Mouse (Mus musculus) intestine, embryonic 16.5 days (tissue): Measurements from ENCODE around the gene Gstz1. TPM values are rescaled to one million over a fixed set of nuclear protein-coding genes. Genes with fewer than 3 reads are reported as not detected.
A peak's percentile ranks its signal among the peaks of the same experiment; 100 is the strongest.

Experiments used
- ATAC-seq: fragments of 200-750 bp; cut with Nextera tagmentation; 2 replicates; pipeline ENCODE4 v1.8.0; 2017; ENCODE audit warnings: moderate TSS enrichment, moderate library complexity
- H3K27ac ChIP-seq: fragments of 300-500 bp; sonication (generic); 2 replicates; pipeline ENCODE4 v1.5.1; 2014; ENCODE audit warnings: mild to moderate bottlenecking, low read length
- H3K27me3 ChIP-seq: fragments of 300-500 bp; sonication (generic); replicated peaks from 2 replicates; pipeline ENCODE4 v1.6.1; 2014; ENCODE audit warnings: low read length, control low read depth, mixed read lengths; ENCODE audit not compliant: control insufficient read depth, insufficient read depth
- H3K36me3 ChIP-seq: fragments of 300-500 bp; sonication (generic); 2 replicates; pipeline ENCODE4 v1.6.1; 2014; ENCODE audit warnings: low read length, control low read depth; ENCODE audit not compliant: control insufficient read depth, insufficient read depth
- H3K4me1 ChIP-seq: fragments of 300-500 bp; sonication (generic); 2 replicates; pipeline ENCODE4 v1.6.1; 2014; ENCODE audit warnings: low read length, control low read depth, mixed read lengths; ENCODE audit not compliant: control insufficient read depth, insufficient read depth
- H3K4me2 ChIP-seq: fragments of 300-500 bp; sonication (generic); 2 replicates; pipeline ENCODE4 v1.6.1; 2014; ENCODE audit warnings: low read depth, low read length, control low read depth
- H3K4me3 ChIP-seq: fragments of 300-500 bp; sonication (generic); 2 replicates; pipeline ENCODE4 v1.5.1; 2014; ENCODE audit warnings: mild to moderate bottlenecking, low read length
- H3K9ac ChIP-seq: fragments of 300-500 bp; sonication (generic); 2 replicates; pipeline ENCODE4 v1.6.1; 2014; ENCODE audit warnings: low read depth, low read length
- H3K9me3 ChIP-seq: fragments of 300-500 bp; sonication (generic); 2 replicates; pipeline ENCODE4 v1.6.1; 2016; ENCODE audit warnings: low read length, control low read depth; ENCODE audit not compliant: control insufficient read depth
- WGBS: fragments of 180-500 bp; shearing (Covaris S2); extraction: QIAGEN DNeasy Blood & Tissue Kit; methylation state at CpG from one replicate; pipeline ENCODE4 v1.1.7; 2014; 5-methylcytosine and 5-hydroxymethylcytosine counted together
- polyA plus RNA-seq: library from polyadenylated mRNA; unstranded; fragments of >200 nt; fragmentation: Nextera tagmentation; extraction: Ambion mirVana; gene quantifications from 2 replicates; pipeline ENCODE4 v1.2.1, GENCODE M21; 2015

The Gstz1 gene
- polyA plus RNA-seq: 60.4 and 61.2 TPM in 2 replicates

- peak; percentile 89 for ATAC-seq
- 0% methylated on average over 27 of the region's 27 CpGs for WGBS
- H3K4me1 ChIP-seq: peaks cover 15% of the 10 kb centered on the region
- peak within 1 kb of the TSS; percentile 76 for H3K4me2 ChIP-seq
- H3K27ac ChIP-seq: peak within 1 kb of the TSS; percentile 96
- H3K4me3 ChIP-seq: peak within 1 kb of the TSS; percentile 98
- H3K9me3 ChIP-seq: no peaks in the 10 kb centered on the region
- H3K27me3 ChIP-seq: no peaks in the 10 kb centered on the region
- peak within 1 kb of the TSS; percentile 89 for H3K9ac ChIP-seq
- no peaks in the 10 kb centered on the region for H3K36me3 ChIP-seq
Observed at GRCm38 (mm10) chr12:87146966-87147365, at the start of gene Gstz1. TSS of gene Gstz1 (plus strand) at chr12:87147165.

GRCm38 (mm10) chr12:87100331-87100730 is 46.6 kb upstream of the Gstz1 start:
- no peak overlapping the region for H3K4me3 ChIP-seq
- H3K27me3 ChIP-seq: peaks cover 20% of the 10 kb centered on the region
- no peak overlapping the region for H3K4me2 ChIP-seq
- H3K9me3 ChIP-seq: no peaks in the 10 kb centered on the region
- WGBS: 83% methylated on average over 4 of the region's 4 CpGs
- 0 out of 2 replicates have a peak, but pooled peaks cover 5% of the 10 kb centered on the region for H3K4me1 ChIP-seq
- no peaks in the 10 kb centered on the region for H3K36me3 ChIP-seq
- H3K9ac ChIP-seq: no peak overlapping the region
- H3K27ac ChIP-seq: no peak overlapping the region
- ATAC-seq: no peak

GRCm38 (mm10) chr12:87102165-87102631 is 44.8 kb upstream of the Gstz1 start, which contains the start of gene Ngb:
TSS of gene Ngb (minus strand) at chr12:87102539.
- Histone ChIP-seq H3K36me3 (no peaks in the 10 kb centered on the region), H3K27ac (no peak within 1 kb of the TSS), H3K27me3 (peaks cover 20% of the 10 kb centered on the region), H3K9ac (peak within 1 kb of the TSS; percentile 21; the same call in 1 of the 2 replicates), H3K4me3 (peak within 1 kb of the TSS; percentile 34), H3K4me1 (0 out of 2 replicates have a peak, but pooled peaks cover 5% of the 10 kb centered on the region), H3K4me2 (peak within 1 kb of the TSS; percentile 48), H3K9me3 (no peaks in the 10 kb centered on the region)
- WGBS: 4% methylated on average over 32 of the region's 32 CpGs
- no peak for ATAC-seq

- no peak overlapping the region for H3K4me3 ChIP-seq
- H3K27me3 ChIP-seq: peaks cover 20% of the 10 kb centered on the region
- 88% methylated on average over 4 of the region's 4 CpGs for WGBS
- H3K4me2 ChIP-seq: no peak overlapping the region
- H3K4me1 ChIP-seq: 0 out of 2 replicates have a peak, but pooled peaks cover 5% of the 10 kb centered on the region
- no peak overlapping the region for H3K9ac ChIP-seq
- no peaks in the 10 kb centered on the region for H3K36me3 ChIP-seq
- no peaks in the 10 kb centered on the region for H3K9me3 ChIP-seq
- no peak overlapping the region for H3K27ac ChIP-seq
- ATAC-seq: no peak
Observed at GRCm38 (mm10) chr12:87103471-87103870, 43.5 kb upstream of the Gstz1 start.

- Histone ChIP-seq H3K27me3 (peaks cover 20% of the 10 kb centered on the region), H3K9me3 (no peaks in the 10 kb centered on the region), H3K4me3 (no peak overlapping the region), H3K4me2 (no peak overlapping the region), H3K36me3 (0 out of 2 replicates have a peak, but pooled peaks cover 3% of the 10 kb centered on the region), H3K9ac (no peak overlapping the region), H3K27ac (no peak overlapping the region), H3K4me1 (0 out of 2 replicates have a peak, but pooled peaks cover 5% of the 10 kb centered on the region)
- no peak for ATAC-seq
- WGBS: 83% methylated on average over 4 of the region's 4 CpGs
Observed at GRCm38 (mm10) chr12:87104796-87105195, 42.2 kb upstream of the Gstz1 start.

GRCm38 (mm10) chr12:87107357-87107977 is 39.5 kb upstream of the Gstz1 start:
- H3K27ac ChIP-seq: no peak overlapping the region
- no peaks in the 10 kb centered on the region for H3K9me3 ChIP-seq
- H3K36me3 ChIP-seq: 0 out of 2 replicates have a peak, but pooled peaks cover 3% of the 10 kb centered on the region
- ATAC-seq: no peak
- no peak overlapping the region for H3K4me2 ChIP-seq
- H3K27me3 ChIP-seq: peaks cover 6% of the 10 kb centered on the region
- 45% methylated on average over 3 of the region's 3 CpGs for WGBS
- H3K9ac ChIP-seq: no peak overlapping the region
- H3K4me3 ChIP-seq: no peak overlapping the region
- H3K4me1 ChIP-seq: no peaks in the 10 kb centered on the region

- Histone ChIP-seq H3K4me1 (no peaks in the 10 kb centered on the region), H3K9me3 (no peaks in the 10 kb centered on the region), H3K9ac (no peak overlapping the region), H3K27ac (no peak overlapping the region), H3K27me3 (no peaks in the 10 kb centered on the region), H3K4me2 (no peak overlapping the region), H3K36me3 (no peaks in the 10 kb centered on the region), H3K4me3 (no peak overlapping the region)
- 87% methylated on average over 4 of the region's 4 CpGs for WGBS
- no peak for ATAC-seq
Observed at GRCm38 (mm10) chr12:87121918-87122589, 24.9 kb upstream of the Gstz1 start.

GRCm38 (mm10) chr12:87127256-87127655 is 19.7 kb upstream of the Gstz1 start:
- H3K36me3 ChIP-seq: no peaks in the 10 kb centered on the region; the same call in 1 of the 2 replicates
- no peak overlapping the region for H3K27ac ChIP-seq
- ATAC-seq: no peak
- WGBS: 67% methylated on average over 4 of the region's 4 CpGs
- H3K4me2 ChIP-seq: no peak overlapping the region
- H3K9me3 ChIP-seq: no peaks in the 10 kb centered on the region
- no peak overlapping the region for H3K9ac ChIP-seq
- H3K4me1 ChIP-seq: no peaks in the 10 kb centered on the region
- no peak overlapping the region for H3K4me3 ChIP-seq
- no peaks in the 10 kb centered on the region for H3K27me3 ChIP-seq

GRCm38 (mm10) chr12:87130224-87130623 is 16.7 kb upstream of the Gstz1 start:
- no peaks in the 10 kb centered on the region for H3K27me3 ChIP-seq
- no peak overlapping the region for H3K27ac ChIP-seq
- WGBS: 90% methylated on average over 4 of the region's 4 CpGs
- no peak overlapping the region for H3K4me2 ChIP-seq
- no peak overlapping the region for H3K9ac ChIP-seq
- H3K9me3 ChIP-seq: no peaks in the 10 kb centered on the region
- ATAC-seq: no peak
- no peaks in the 10 kb centered on the region for H3K4me1 ChIP-seq
- no peaks in the 10 kb centered on the region; the same call in 1 of the 2 replicates for H3K36me3 ChIP-seq
- H3K4me3 ChIP-seq: no peak overlapping the region
